Mouse (Mus musculus): ENCODE results near the gene Cfap300.

DNA sequence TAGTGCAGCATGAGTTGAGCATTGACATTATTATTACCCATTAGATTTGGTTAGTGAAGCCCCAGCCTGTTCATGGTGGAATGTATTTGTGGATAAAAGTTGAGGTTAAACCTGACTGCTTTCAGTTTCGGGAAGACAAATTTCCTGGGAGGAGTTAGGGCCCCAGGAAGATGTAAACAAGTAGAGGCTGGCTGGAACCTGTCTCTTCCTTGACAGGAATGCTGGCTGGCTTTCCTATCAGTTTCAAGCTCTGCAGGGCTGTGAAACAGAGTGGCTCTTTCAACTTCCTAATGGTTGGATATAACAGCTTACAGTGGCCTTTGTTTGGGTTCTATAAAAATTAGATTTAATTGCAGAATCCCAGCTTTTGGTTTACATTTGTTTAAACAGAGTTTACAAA is 12.2 kb upstream of the Cfap300 start:
- TF ChIP-seq CTCF (IDR thresholded peaks at IDR 0.05; ENCODE audit: extremely low read depth, insufficient read depth, low read length), result no peak
- TF ChIP-seq POLR2A (IDR thresholded peaks at IDR 0.05; ENCODE audit: extremely low read depth, insufficient read depth, low read length), result no peak

All from cortical plate, adult 2 months (tissue).